Mouse (Mus musculus): ENCODE measurements around the gene Filip1. TPM values are rescaled to one million over a fixed set of nuclear protein-coding genes. Genes with fewer than 3 reads are reported as not detected.

Filip1 gene
- polyA plus RNA-seq, 1 experiment = 9.4 TPM

- no peak for DNase-seq
- Histone ChIP-seq H3K4me3 (replicated peaks; ENCODE audit: extremely low read depth, low read depth, low read length) (no peak overlapping the region), H3K4me1 (ENCODE audit: control insufficient read depth, insufficient read depth, low read length) (no peaks in the 10 kb centered on the region)
- TF ChIP-seq POLR2A (IDR thresholded peaks at IDR 0.05; ENCODE audit: borderline replicate concordance, extremely low read depth, low read depth, low read length) (no peak), CTCF (IDR thresholded peaks at IDR 0.05; ENCODE audit: insufficient read depth, low read length) (no peak)
- WGBS = 83% methylated on average over 6 of the region's 6 CpGs
These were observed 75.1 kb downstream of the Filip1 start for GRCm38 (mm10) chr9:79937570-79937969.

- Histone ChIP-seq H3K4me3 (replicated peaks; ENCODE audit: extremely low read depth, low read depth, low read length) (no peak overlapping the region), H3K4me1 (ENCODE audit: control insufficient read depth, insufficient read depth, low read length) (no peaks in the 10 kb centered on the region)
- WGBS = 87% methylated on average over 5 of the region's 5 CpGs
- TF ChIP-seq CTCF (IDR thresholded peaks at IDR 0.05; ENCODE audit: insufficient read depth, low read length) (no peak), POLR2A (IDR thresholded peaks at IDR 0.05; ENCODE audit: borderline replicate concordance, extremely low read depth, low read depth, low read length) (no peak)
- DNase-seq = no peak
These were observed 80.1 kb downstream of the Filip1 start for GRCm38 (mm10) chr9:79932578-79932977.

- no peak for DNase-seq
- Histone ChIP-seq H3K4me1 (ENCODE audit: control insufficient read depth, insufficient read depth, low read length) (no peaks in the 10 kb centered on the region; the same call in 1 of the 2 replicates), H3K4me3 (replicated peaks; ENCODE audit: extremely low read depth, low read depth, low read length) (no peak overlapping the region)
- WGBS = 70% methylated on average over 3 of the region's 3 CpGs
- no peak for TF ChIP-seq POLR2A (IDR thresholded peaks at IDR 0.05; ENCODE audit: borderline replicate concordance, extremely low read depth, low read depth, low read length)
- TF ChIP-seq CTCF (IDR thresholded peaks at IDR 0.05; ENCODE audit: insufficient read depth, low read length) = no peak
These were observed 84.6 kb downstream of the Filip1 start for GRCm38 (mm10) chr9:79928092-79928491.

DNA sequence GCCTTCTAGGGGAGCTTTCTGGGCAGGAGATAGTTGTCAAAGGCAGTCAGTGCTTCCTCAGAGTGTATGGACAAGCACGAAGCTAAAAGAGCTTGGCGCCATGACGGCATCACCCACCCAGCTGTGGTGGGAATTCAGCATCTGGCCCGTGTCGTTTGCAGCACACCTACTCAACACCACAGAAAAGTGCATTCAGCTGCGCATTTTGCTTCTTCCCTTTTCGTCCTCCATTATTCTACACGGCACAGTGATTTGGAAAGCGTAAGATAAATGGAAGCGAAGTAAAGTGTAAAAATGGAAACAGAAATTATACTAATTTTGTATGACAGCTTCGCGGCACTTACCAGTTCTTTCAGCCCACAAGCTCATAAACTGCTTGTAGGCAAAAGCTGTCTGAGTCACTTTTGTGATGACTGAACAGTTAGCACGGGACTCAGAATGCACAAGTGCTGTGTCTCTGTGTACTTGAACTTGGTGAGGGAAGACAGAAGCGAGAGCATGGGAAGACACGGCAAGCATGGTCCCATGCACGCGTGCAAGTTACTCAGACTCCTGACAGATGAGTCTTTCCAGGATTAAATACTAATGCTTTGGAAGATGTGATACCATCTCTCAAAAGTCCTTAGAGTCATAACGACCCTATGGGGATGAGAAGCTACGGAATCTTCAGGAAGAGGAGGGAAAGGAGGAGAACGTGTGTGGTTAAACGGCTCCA, 85.3 kb downstream of the Filip1 start:
- TF ChIP-seq POLR2A (IDR thresholded peaks at IDR 0.05; ENCODE audit: borderline replicate concordance, extremely low read depth, low read depth, low read length) = no peak
- TF ChIP-seq CTCF (IDR thresholded peaks at IDR 0.05; ENCODE audit: insufficient read depth, low read length) = no peak
- DNase-seq = no peak

DNA sequence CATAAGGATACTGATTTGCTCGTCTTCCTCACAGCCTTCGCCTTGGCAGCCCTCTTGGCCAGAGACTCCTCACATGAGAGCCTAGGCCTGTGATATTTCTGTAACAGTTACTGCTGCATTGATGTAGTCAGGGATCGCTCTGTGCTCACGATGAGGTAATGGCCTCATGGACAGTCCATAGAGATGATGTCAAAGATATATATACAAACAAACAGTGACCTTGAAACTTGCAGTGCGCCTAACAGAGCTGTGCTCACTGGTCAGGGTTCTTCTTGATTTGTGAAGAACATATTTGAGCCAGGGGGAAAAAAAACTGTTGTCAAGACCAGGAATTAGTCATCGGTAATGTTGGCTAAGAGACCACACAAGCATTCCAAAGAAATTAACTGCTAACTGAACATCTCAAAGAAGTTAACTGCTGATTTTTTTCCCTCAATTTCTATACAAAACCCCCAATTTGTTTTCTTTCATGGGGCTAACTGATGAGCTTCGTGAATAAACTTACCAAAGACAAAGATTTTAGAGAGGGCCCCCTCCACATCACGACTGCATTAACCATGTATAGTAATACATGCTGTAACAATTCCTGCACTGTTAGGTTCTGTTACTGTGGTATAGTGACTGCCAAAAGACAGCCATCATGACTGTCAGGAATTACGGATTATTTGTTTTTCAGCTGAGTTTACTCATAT, 86.0 kb downstream of the Filip1 start:
- no peak for DNase-seq
- WGBS = 61% methylated on average over 9 of the region's 9 CpGs
- Histone ChIP-seq H3K4me1 (ENCODE audit: control insufficient read depth, insufficient read depth, low read length) (no peaks in the 10 kb centered on the region; the same call in 1 of the 2 replicates), H3K4me3 (replicated peaks; ENCODE audit: extremely low read depth, low read depth, low read length) (no peak overlapping the region)
- TF ChIP-seq POLR2A (IDR thresholded peaks at IDR 0.05; ENCODE audit: borderline replicate concordance, extremely low read depth, low read depth, low read length) (no peak), CTCF (IDR thresholded peaks at IDR 0.05; ENCODE audit: insufficient read depth, low read length) (no peak)

More for the DNA sequence above, 85.3 kb downstream of the Filip1 start:
- H3K4me1 ChIP-seq (ENCODE audit: control insufficient read depth, insufficient read depth, low read length) = no peaks in the 10 kb centered on the region; the same call in 1 of the 2 replicates
- H3K4me3 ChIP-seq (replicated peaks; ENCODE audit: extremely low read depth, low read depth, low read length) = no peak overlapping the region
- 79% methylated on average over 21 of the region's 21 CpGs for WGBS

DNA sequence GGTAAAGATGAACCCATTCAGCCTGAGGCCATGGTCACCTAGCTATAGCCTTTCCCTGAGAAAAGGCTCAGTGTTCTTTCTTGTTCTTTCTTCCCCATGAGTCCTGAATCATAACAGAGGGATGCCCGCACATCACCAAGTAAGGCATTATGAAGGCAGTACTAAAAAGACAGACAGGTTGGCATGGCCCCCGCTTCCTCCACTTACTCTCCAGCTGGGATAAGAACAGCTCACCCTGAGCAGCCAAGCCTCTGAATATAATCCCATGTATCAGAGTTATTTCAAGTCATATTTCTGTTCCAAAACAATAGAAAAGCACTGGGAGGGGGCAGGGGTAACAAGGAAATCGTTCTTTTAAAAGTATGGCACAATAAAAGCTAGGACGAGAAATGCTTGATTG, 86.7 kb downstream of the Filip1 start:
- H3K4me1 ChIP-seq (ENCODE audit: control insufficient read depth, insufficient read depth, low read length) = no peaks in the 10 kb centered on the region; the same call in 1 of the 2 replicates
- WGBS = 71% methylated on average over 4 of the region's 4 CpGs
- no peak for DNase-seq
- H3K4me3 ChIP-seq (replicated peaks; ENCODE audit: extremely low read depth, low read depth, low read length) = no peak overlapping the region
- TF ChIP-seq POLR2A (IDR thresholded peaks at IDR 0.05; ENCODE audit: borderline replicate concordance, extremely low read depth, low read depth, low read length) (no peak), CTCF (IDR thresholded peaks at IDR 0.05; ENCODE audit: insufficient read depth, low read length) (no peak)

DNA sequence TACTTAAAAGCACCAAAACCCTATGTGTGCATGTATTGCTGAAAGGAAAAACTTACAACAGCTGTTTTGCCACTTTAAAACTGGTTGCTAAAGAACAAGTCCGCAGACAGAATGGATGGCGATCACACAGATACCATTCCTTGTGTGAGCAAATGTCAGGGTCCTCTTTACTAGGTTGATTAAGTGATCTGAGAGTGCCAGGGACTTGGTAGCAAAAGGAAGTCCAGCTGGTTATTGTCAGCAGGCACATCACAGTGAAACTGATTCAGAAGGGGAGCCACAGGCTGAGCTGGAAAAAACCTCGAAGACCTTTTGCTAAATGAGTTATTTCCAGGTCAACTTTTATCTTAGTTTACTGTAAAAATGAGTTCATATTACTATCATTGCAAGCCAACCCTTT, 89.4 kb downstream of the Filip1 start:
- whole genome bisulfite sequencing = 46% methylated on average over 3 of the region's 3 CpGs
- TF ChIP-seq POLR2A (IDR thresholded peaks at IDR 0.05; ENCODE audit: borderline replicate concordance, extremely low read depth, low read depth, low read length) (no peak), CTCF (IDR thresholded peaks at IDR 0.05; ENCODE audit: insufficient read depth, low read length) (no peak)
- Histone ChIP-seq H3K4me3 (replicated peaks; ENCODE audit: extremely low read depth, low read depth, low read length) (no peak overlapping the region), H3K4me1 (ENCODE audit: control insufficient read depth, insufficient read depth, low read length) (peaks cover 2% of the 10 kb centered on the region; the same call in 1 of the 2 replicates)
- DNase-seq = no peak

DNA sequence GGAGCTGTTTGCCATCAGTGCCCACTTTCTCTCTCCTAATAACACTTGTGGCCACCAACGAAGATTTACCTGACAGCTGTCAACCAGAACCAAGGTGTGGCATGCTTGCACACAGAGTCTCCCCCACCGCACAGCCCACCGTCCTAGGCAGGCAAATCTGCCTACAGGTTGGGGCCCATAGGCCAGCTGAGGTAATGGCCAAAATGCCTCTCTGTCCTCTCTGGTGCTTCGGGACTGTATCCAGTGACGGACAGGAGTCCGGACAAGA, 90.2 kb downstream of the Filip1 start:
- WGBS = 81% methylated on average over 6 of the region's 6 CpGs
- Histone ChIP-seq H3K4me3 (replicated peaks; ENCODE audit: extremely low read depth, low read depth, low read length) (no peak overlapping the region), H3K4me1 (ENCODE audit: control insufficient read depth, insufficient read depth, low read length) (peaks cover 2% of the 10 kb centered on the region; the same call in 1 of the 2 replicates)
- no peak for DNase-seq
- TF ChIP-seq POLR2A (IDR thresholded peaks at IDR 0.05; ENCODE audit: borderline replicate concordance, extremely low read depth, low read depth, low read length) (no peak), CTCF (IDR thresholded peaks at IDR 0.05; ENCODE audit: insufficient read depth, low read length) (no peak)

DNA sequence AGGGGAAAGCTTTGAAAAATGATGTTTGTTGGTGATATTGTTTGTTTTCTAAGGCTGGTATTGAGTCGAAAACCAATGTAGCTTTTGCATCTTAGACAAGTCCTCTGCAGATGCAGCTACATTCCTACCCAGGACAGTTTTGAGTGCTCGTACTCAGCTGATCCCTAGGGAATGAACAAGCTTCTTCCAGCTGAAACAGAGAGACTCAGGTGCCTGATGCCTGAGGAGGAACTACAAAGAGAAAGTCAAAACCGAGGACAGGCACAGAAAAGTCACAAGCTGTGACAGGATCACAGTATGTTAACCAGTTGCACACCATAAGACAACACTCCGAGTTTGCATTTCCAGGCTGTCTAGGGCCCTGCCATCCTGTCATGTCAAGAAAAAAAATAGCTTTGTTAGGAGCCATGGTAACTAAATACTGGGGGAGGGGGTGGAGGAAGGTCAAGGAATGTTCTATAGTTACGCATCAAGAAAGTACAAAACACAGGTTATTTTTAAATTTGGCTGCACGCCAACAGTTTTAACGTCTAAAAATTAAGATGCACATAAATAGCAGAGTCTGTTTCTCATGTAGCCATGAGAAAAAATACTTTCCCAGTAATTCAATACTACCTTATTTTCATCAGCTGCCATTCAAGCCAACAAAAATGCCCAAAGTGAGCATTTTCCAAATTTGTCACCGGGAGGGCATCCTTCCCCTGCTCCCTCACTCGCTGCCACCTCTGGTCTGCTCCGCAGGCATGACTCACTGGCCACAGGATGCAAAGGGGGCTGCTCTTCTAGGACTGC, 90.8 kb downstream of the Filip1 start:
- Histone ChIP-seq H3K4me3 (replicated peaks; ENCODE audit: extremely low read depth, low read depth, low read length) (no peak overlapping the region), H3K4me1 (ENCODE audit: control insufficient read depth, insufficient read depth, low read length) (peaks cover 2% of the 10 kb centered on the region; the same call in 1 of the 2 replicates)
- DNase-seq = no peak
- WGBS = 47% methylated on average over 10 of the region's 10 CpGs
- TF ChIP-seq POLR2A (IDR thresholded peaks at IDR 0.05; ENCODE audit: borderline replicate concordance, extremely low read depth, low read depth, low read length) (no peak), CTCF (IDR thresholded peaks at IDR 0.05; ENCODE audit: insufficient read depth, low read length) (no peak)
